In the genomic region with DNA sequence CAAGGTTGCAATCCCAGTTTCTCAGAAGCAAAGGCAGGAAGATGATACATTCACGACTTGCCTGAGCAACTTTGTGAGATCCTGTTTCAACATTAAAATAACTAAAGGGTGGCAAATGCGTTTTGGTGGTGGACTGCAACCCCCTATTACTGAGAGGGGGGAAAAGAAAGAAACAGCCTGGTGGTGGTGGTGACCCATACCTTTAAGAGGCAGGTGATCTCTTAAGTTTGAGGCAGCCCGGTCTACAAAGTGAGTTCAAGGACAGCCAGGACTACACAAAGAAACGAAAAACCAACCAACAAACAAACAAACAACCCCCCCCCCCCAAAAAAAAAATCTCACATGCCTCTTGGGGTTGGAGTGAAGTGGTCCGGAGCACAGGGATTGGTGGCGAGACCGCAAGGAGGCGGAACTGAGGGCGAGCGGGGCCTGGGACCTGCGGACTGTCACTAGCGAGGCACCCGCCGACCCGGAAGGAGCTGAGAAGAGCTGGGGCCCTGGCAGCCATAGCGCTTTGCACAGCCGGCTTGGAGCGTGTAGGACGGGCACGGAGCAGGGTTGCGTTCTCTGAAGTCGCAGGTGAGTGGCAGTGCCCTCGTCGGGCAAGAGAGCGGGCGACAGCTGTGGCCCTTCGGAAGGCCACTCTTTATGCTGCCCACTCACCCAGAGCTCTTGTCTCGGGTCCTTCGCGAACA, we compare ENCODE assay signal across 8 mouse cellular contexts. TPM values are rescaled to one million over a fixed set of nuclear protein-coding genes. Genes with fewer than 3 reads are reported as not detected.
DNase-seq lines count a peak whose midpoint lies in the region; ATAC-seq lines count a peak whose summit lies in the region.

A gene (minus strand): TSS at position 422 of the 695 bp plus-strand sequence.
A gene (plus strand): TSS at position 475 of the 695 bp plus-strand sequence.

- DNase-seq in T-cell, adult 2 months (ENCODE audit: low spot score) = peak; percentile 84
- DNase-seq in cerebellum, postnatal 25 days = peak; percentile 87 to 92
- peak; percentile 60 to 74 for DNase-seq in frontal cortex, postnatal 25 days (ENCODE audit: low spot score in 2 of 2)
- peak; percentile 71 to 78 for DNase-seq in layer of hippocampus, postnatal 25 days (ENCODE audit: extremely low spot score in 1 of 2, low spot score in 1 of 2)
- DNase-seq in lung, postnatal 25 days (ENCODE audit: low spot score) = peak; percentile 84
- DNase-seq in retina, adult 2 months (ENCODE audit: low read depth, low spot score) = peak; percentile 62
- peak; percentile 83 for DNase-seq in thymus, postnatal 25 days

- peak within 1 kb of the TSS; percentile 91 for H3K9ac ChIP-seq in hindbrain, embryonic 13.5 days

- H3K4me3 ChIP-seq in hindbrain, embryonic 13.5 days = peak within 1 kb of the TSS; percentile 89

- H3K9me3 ChIP-seq in hindbrain, embryonic 13.5 days = no peaks in the 10 kb centered on the region

- ATAC-seq in hindbrain, embryonic 13.5 days (ENCODE audit: low FRiP score) = peak; percentile 88

- H3K4me2 ChIP-seq in hindbrain, embryonic 13.5 days = peak within 1 kb of the TSS; percentile 94

- H3K36me3 ChIP-seq in hindbrain, embryonic 13.5 days = peaks cover 3% of the 10 kb centered on the region; the same call in 1 of the 2 replicates

- H3K27me3 ChIP-seq in hindbrain, embryonic 13.5 days = peaks cover 13% of the 10 kb centered on the region

- H3K4me1 ChIP-seq in hindbrain, embryonic 13.5 days (replicated peaks) = peaks cover 25% of the 10 kb centered on the region

- WGBS in hindbrain, embryonic 13.5 days = 2% methylated on average over 30 of the region's 30 CpGs

- H3K27ac ChIP-seq in hindbrain, embryonic 13.5 days = 0 out of 2 replicates have a peak within 1 kb of the TSS, but pooled peaks have one; percentile 26

RNA-seq across cellular contexts. Expression of the first gene that starts in this region (rescaled TPM):
- polyA plus RNA-seq in hindbrain, embryonic 13.5 days (2015; fragmentation: Nextera tagmentation; extraction: Ambion mirVana) = 14.8 and 15.3 TPM in 2 replicates
- total RNA-seq in layer of hippocampus, postnatal 25 days (2021) = 10 to 100 TPM; 15.3 to 22.0 TPM

RNA-seq across cellular contexts. Expression of the second gene that starts in this region (rescaled TPM):
- 182 and 189 TPM in 2 replicates for polyA plus RNA-seq in hindbrain, embryonic 13.5 days (2015; fragmentation: Nextera tagmentation; extraction: Ambion mirVana)
- 10 to 100 TPM; 68.7 to 72.7 TPM for total RNA-seq in layer of hippocampus, postnatal 25 days (2021)

Comparison
In these comparisons a context has a peak if more than half of its experiments do, and no peak if none do; other contexts are left out.
1. Peak in every context shown above with its lines: DNase-seq, ATAC-seq, H3K4me3 ChIP-seq and H3K27ac ChIP-seq.